Mouse (Mus musculus) cortical plate, adult 2 months (tissue): ENCODE results near the gene Tbx3.

Experiments
- CTCF ChIP-seq: fragments of 200-500 bp; IDR thresholded peaks from 2 replicates; pipeline ENCODE4 v1.5.1; 2011; ENCODE audit warnings: mild to moderate bottlenecking, control low read depth, low read length; ENCODE audit not compliant: insufficient read depth; ENCODE audit errors: extremely low read depth
- POLR2A ChIP-seq: fragments of 200-500 bp; IDR thresholded peaks from 2 replicates; pipeline ENCODE4 v1.6.1; 2011; ENCODE audit warnings: mild to moderate bottlenecking, low read length, control low read depth; ENCODE audit not compliant: insufficient read depth; ENCODE audit errors: extremely low read depth

- TF ChIP-seq CTCF (no peak), POLR2A (no peak)
Observed at GRCm38 (mm10) chr5:119663747-119664146, 6.7 kb upstream of the Tbx3 start.
